Mouse (Mus musculus): ENCODE data around the gene Rbm8a2. TPM values are rescaled to one million over a fixed set of nuclear protein-coding genes. Genes with fewer than 3 reads are reported as not detected.

Gene Rbm8a2
- polyA plus RNA-seq (2012), result not detected in 2 replicates

GRCm38 (mm10) chr1:175979014-175979413, at the start of gene Rbm8a2:
Gene Rbm8a2 (minus strand): TSS chr1:175979114.

Other genes with a start within 250 kb of the Rbm8a2 start
- 2.1 and 2.5 TPM in 2 replicates for gene Exo1, start 98.5 kb downstream of the Rbm8a2 start, polyA plus RNA-seq (2012)
- gene Gm38100, start 58.8 kb downstream of the Rbm8a2 start, polyA plus RNA-seq (2012), result not detected in 2 replicates